Mouse (Mus musculus) hindbrain, embryonic 11.5 days (tissue): ENCODE measurements around the gene Smarcc2. TPM values are rescaled to one million over a fixed set of nuclear protein-coding genes. Genes with fewer than 3 reads are reported as not detected.

ENCODE experiments used
- ATAC-seq: fragments of 200-750 bp; cut with Nextera tagmentation; 2 replicates; pipeline ENCODE4 v1.8.0; 2017; ENCODE audit warnings: mild to moderate bottlenecking, moderate TSS enrichment, moderate library complexity; ENCODE audit not compliant: low FRiP score
- DNase-seq: peaks from one replicate; pipeline ENCODE4 v3.0.0-alpha.2; 2015; ENCODE audit warnings: low spot score
- H3K27ac ChIP-seq: fragments of 300-500 bp; sonication (generic); 2 replicates; pipeline ENCODE4 v1.5.1; 2014; ENCODE audit warnings: mild to moderate bottlenecking, low read depth, low read length
- H3K27me3 ChIP-seq: fragments of 300-500 bp; sonication (generic); 2 replicates; pipeline ENCODE4 v1.6.1; 2014; ENCODE audit warnings: mild to moderate bottlenecking, low read length, moderate library complexity, mixed read lengths; ENCODE audit not compliant: control insufficient read depth, insufficient read depth
- H3K36me3 ChIP-seq: fragments of 300-500 bp; sonication (generic); 2 replicates; pipeline ENCODE4 v1.6.1; 2014; ENCODE audit warnings: mild to moderate bottlenecking, low read length, moderate library complexity, mixed read lengths; ENCODE audit not compliant: control insufficient read depth, insufficient read depth
- H3K4me1 ChIP-seq: fragments of 300-500 bp; sonication (generic); replicated peaks from 2 replicates; pipeline ENCODE4 v1.6.1; 2014; ENCODE audit warnings: low read length, mixed read lengths; ENCODE audit not compliant: control insufficient read depth, insufficient read depth
- H3K4me2 ChIP-seq: fragments of 300-500 bp; sonication (generic); replicated peaks from 2 replicates; pipeline ENCODE4 v1.6.1; 2014; ENCODE audit warnings: mild to moderate bottlenecking, low read depth, low read length
- H3K4me3 ChIP-seq: fragments of 300-500 bp; sonication (generic); 2 replicates; pipeline ENCODE4 v1.5.1; 2014; ENCODE audit warnings: low read depth, low read length
- H3K9ac ChIP-seq: fragments of 300-500 bp; sonication (generic); 2 replicates; pipeline ENCODE4 v1.6.1; 2014; ENCODE audit warnings: low read depth, low read length
- H3K9me3 ChIP-seq: fragments of 300-500 bp; sonication (generic); 2 replicates; pipeline ENCODE4 v1.6.1; 2016; ENCODE audit warnings: low read length; ENCODE audit not compliant: control insufficient read depth
- WGBS: fragments of 180-500 bp; shearing (Covaris S2); extraction: QIAGEN DNeasy Blood & Tissue Kit; methylation state at CpG from one replicate; pipeline ENCODE4 v1.1.7; 2014; 5-methylcytosine and 5-hydroxymethylcytosine counted together
- polyA plus RNA-seq: library from polyadenylated mRNA; unstranded; fragments of >200 nt; fragmentation: Nextera tagmentation; extraction: Ambion mirVana; gene quantifications from 2 replicates; pipeline ENCODE4 v1.2.1, GENCODE M21; 2014

Gene Smarcc2
- polyA plus RNA-seq, 1 experiment from 2014 or later: 170 TPM

DNA sequence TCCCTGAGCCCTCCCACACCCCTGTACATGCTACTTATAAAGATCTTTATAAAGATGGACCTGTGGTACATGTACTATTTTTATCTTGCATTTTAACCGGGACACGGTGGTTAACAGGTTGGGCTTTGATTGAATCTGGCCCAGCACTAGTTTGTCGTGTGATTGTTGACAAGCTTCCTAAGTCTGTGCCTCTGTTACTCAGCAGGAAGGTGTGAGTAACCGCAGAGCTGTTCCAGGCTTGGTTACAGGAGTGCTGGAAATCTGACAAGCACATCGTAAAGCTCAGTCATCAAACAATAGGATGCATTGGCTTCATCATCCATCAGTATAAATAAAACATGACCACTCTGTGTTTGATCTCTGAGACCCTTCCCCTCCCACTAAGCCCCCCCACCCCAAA, 36.6 kb upstream of the Smarcc2 start:
- no peak for ATAC-seq
- no peaks in the 10 kb centered on the region for H3K36me3 ChIP-seq
- 85% methylated on average over 5 of the region's 5 CpGs for WGBS

GRCm38 (mm10) chr10:128424604-128425003, 34.4 kb upstream of the Smarcc2 start:
- H3K4me2 ChIP-seq: no peak overlapping the region
- no peaks in the 10 kb centered on the region for H3K27me3 ChIP-seq
- H3K4me3 ChIP-seq: no peak overlapping the region
- H3K36me3 ChIP-seq: no peaks in the 10 kb centered on the region
- no peak overlapping the region for H3K9ac ChIP-seq
- no peak for DNase-seq
- H3K27ac ChIP-seq: no peak overlapping the region
- WGBS: 74% methylated on average over 7 of the region's 7 CpGs
- H3K4me1 ChIP-seq: no peaks in the 10 kb centered on the region
- ATAC-seq: no peak
- no peaks in the 10 kb centered on the region for H3K9me3 ChIP-seq

More for the DNA sequence above, 36.6 kb upstream of the Smarcc2 start:
- Histone ChIP-seq H3K4me3 (no peak overlapping the region), H3K9ac (no peak overlapping the region), H3K4me2 (no peak overlapping the region), H3K4me1 (no peaks in the 10 kb centered on the region), H3K27ac (no peak overlapping the region), H3K27me3 (no peaks in the 10 kb centered on the region), H3K9me3 (no peaks in the 10 kb centered on the region)
- DNase-seq: no peak

- Histone ChIP-seq H3K27ac (no peak overlapping the region), H3K9me3 (no peaks in the 10 kb centered on the region), H3K36me3 (no peaks in the 10 kb centered on the region), H3K4me1 (no peaks in the 10 kb centered on the region), H3K27me3 (no peaks in the 10 kb centered on the region), H3K4me3 (no peak overlapping the region), H3K9ac (no peak overlapping the region), H3K4me2 (no peak overlapping the region)
- DNase-seq: no peak
- ATAC-seq: no peak
- WGBS: 93% methylated on average over 3 of the region's 3 CpGs
These were observed 33.8 kb upstream of the Smarcc2 start for GRCm38 (mm10) chr10:128425260-128425659.

- H3K36me3 ChIP-seq: no peaks in the 10 kb centered on the region
- no peak overlapping the region for H3K27ac ChIP-seq
- H3K4me3 ChIP-seq: no peak overlapping the region
- no peak overlapping the region for H3K4me2 ChIP-seq
- DNase-seq (no peak), ATAC-seq (no peak)
- WGBS: 91% methylated on average over 5 of the region's 5 CpGs
- H3K9me3 ChIP-seq: no peaks in the 10 kb centered on the region
- H3K9ac ChIP-seq: no peak overlapping the region
- no peaks in the 10 kb centered on the region for H3K27me3 ChIP-seq
- no peaks in the 10 kb centered on the region for H3K4me1 ChIP-seq
These were observed 30.0 kb upstream of the Smarcc2 start for GRCm38 (mm10) chr10:128429052-128429451.

- no peak overlapping the region for H3K4me3 ChIP-seq
- no peaks in the 10 kb centered on the region for H3K36me3 ChIP-seq
- no peak for ATAC-seq
- 85% methylated on average over 4 of the region's 4 CpGs for WGBS
- no peak overlapping the region for H3K27ac ChIP-seq
- no peaks in the 10 kb centered on the region for H3K27me3 ChIP-seq
- DNase-seq: no peak
- no peak overlapping the region for H3K9ac ChIP-seq
- H3K4me1 ChIP-seq: no peaks in the 10 kb centered on the region
- H3K9me3 ChIP-seq: no peaks in the 10 kb centered on the region
- no peak overlapping the region for H3K4me2 ChIP-seq
These were observed 29.6 kb upstream of the Smarcc2 start for GRCm38 (mm10) chr10:128429454-128429853.

DNA sequence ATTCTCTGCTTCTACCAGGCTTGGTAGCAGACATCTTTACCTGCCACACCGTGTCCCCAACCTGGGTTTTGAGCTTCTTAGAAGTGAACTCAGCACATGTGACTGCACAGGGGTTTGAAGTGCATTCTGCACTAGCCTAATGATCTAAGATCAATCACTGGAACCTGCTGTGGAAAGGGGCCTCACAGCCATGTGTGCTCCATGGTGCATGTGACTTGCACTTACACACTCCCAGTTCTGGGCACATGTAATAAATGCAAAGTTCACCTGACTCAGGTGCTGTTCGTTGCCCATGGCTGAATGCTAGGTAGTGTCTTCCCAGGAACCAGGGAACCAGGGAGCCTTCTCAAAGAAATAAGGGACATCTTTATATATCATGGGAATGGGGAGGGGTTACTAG, 25.6 kb upstream of the Smarcc2 start:
- H3K36me3 ChIP-seq: peaks cover 5% of the 10 kb centered on the region; the same call in 1 of the 2 replicates
- H3K27ac ChIP-seq: no peak overlapping the region
- no peak for DNase-seq
- H3K9me3 ChIP-seq: no peaks in the 10 kb centered on the region
- WGBS: 94% methylated on average over 2 of the region's 2 CpGs
- no peak overlapping the region for H3K4me3 ChIP-seq
- ATAC-seq: no peak
- no peak overlapping the region for H3K4me2 ChIP-seq
- H3K9ac ChIP-seq: no peak overlapping the region
- H3K4me1 ChIP-seq: no peaks in the 10 kb centered on the region
- H3K27me3 ChIP-seq: no peaks in the 10 kb centered on the region

DNA sequence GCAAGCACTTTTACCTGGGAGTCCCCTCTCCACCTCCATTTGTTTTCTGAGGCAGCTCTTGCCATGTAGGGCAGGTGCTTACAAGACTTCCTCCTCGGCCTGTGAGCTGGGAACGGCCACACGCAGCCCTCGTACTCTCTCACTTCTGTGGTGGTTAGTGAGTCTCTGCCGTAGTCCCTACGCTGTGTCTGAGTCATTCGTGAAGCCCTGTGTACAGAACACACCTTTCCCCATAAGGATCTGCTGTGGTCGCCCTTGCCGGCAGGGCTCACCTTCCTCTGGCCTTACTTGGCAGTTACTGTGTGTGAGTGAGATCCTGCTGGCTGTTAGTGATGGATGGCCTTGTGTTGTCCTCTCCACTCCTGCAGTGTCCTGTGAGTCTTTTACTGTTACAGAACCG, 24.4 kb upstream of the Smarcc2 start:
- no peaks in the 10 kb centered on the region for H3K4me1 ChIP-seq
- no peaks in the 10 kb centered on the region for H3K27me3 ChIP-seq
- DNase-seq: no peak
- no peak overlapping the region for H3K9ac ChIP-seq
- 92% methylated on average over 10 of the region's 10 CpGs for WGBS
- no peaks in the 10 kb centered on the region for H3K9me3 ChIP-seq
- H3K4me3 ChIP-seq: no peak overlapping the region
- ATAC-seq: no peak
- peaks cover 8% of the 10 kb centered on the region; the same call in 1 of the 2 replicates for H3K36me3 ChIP-seq
- no peak overlapping the region for H3K4me2 ChIP-seq
- no peak overlapping the region for H3K27ac ChIP-seq

GRCm38 (mm10) chr10:128435186-128435823, 23.7 kb upstream of the Smarcc2 start:
- Histone ChIP-seq H3K36me3 (peaks cover 8% of the 10 kb centered on the region; the same call in 1 of the 2 replicates), H3K9me3 (no peaks in the 10 kb centered on the region), H3K4me2 (no peak overlapping the region), H3K4me1 (no peaks in the 10 kb centered on the region), H3K4me3 (no peak overlapping the region), H3K9ac (no peak overlapping the region), H3K27ac (no peak overlapping the region), H3K27me3 (no peaks in the 10 kb centered on the region)
- ATAC-seq (no peak), DNase-seq (no peak)
- 90% methylated on average over 17 of the region's 17 CpGs for WGBS

DNA sequence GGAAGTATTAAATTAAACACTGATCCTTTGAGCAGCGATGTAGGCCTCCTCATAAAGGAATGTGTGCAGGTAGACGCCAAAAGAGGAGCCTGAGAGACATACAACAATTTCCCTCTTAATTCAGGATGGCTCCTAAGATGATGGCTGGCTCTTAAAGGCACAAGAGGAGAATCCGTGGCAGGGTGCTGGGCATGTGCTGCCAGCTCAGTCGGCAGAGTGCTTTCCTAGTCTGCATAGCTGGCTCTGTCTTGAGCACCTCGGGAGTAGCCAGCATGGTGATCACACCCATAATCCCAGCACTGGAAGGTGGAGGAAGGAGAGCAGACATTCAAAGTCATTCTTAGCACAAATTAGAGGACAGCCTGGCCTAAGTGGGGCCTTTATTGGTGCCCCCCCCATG, 23.2 kb upstream of the Smarcc2 start:
- H3K9me3 ChIP-seq: no peaks in the 10 kb centered on the region
- H3K4me1 ChIP-seq: no peaks in the 10 kb centered on the region
- H3K27ac ChIP-seq: no peak overlapping the region
- 96% methylated on average over 5 of the region's 5 CpGs for whole genome bisulfite sequencing
- peaks cover 8% of the 10 kb centered on the region; the same call in 1 of the 2 replicates for H3K36me3 ChIP-seq
- no peak overlapping the region for H3K9ac ChIP-seq
- no peak overlapping the region for H3K4me2 ChIP-seq
- ATAC-seq: no peak
- no peak for DNase-seq
- H3K4me3 ChIP-seq: no peak overlapping the region
- no peaks in the 10 kb centered on the region for H3K27me3 ChIP-seq
